Mouse (Mus musculus): ENCODE measurements around the gene Tedc2.

- TF ChIP-seq POLR2A (IDR thresholded peaks at IDR 0.05; ENCODE audit: control insufficient read depth, low read depth, low read length) (no peak), CTCF (IDR thresholded peaks at IDR 0.05; ENCODE audit: control insufficient read depth, insufficient read depth, insufficient replicate concordance, low read depth, low read length) (no peak)
These were observed 25.3 kb downstream of the Tedc2 start for GRCm38 (mm10) chr17:24195349-24195748.

All from testis, adult 2 months (tissue).